Mouse (Mus musculus) C2C12 (cell line): ENCODE results near the gene Zfp592. TPM values are rescaled to one million over a fixed set of nuclear protein-coding genes. Genes with fewer than 3 reads are reported as not detected.
"Not testable (repeated sequence)": the region's sequence is repeated elsewhere in the genome, so short reads cannot be mapped to it uniquely, and the experiment has no call there.

Experiments used
- H3K27me3 ChIP-seq: one replicate; pipeline ENCODE4 v1.6.1; 2011; ENCODE audit not compliant: control insufficient read depth, insufficient read depth, insufficient read length
- H3K36me3 ChIP-seq: one replicate; pipeline ENCODE4 v1.6.1; 2011; ENCODE audit not compliant: control insufficient read depth, insufficient read depth
- H3K4me3 ChIP-seq: one replicate; pipeline ENCODE4 v1.5.1; 2011; ENCODE audit warnings: mild to moderate bottlenecking, control low read depth; ENCODE audit not compliant: poor library complexity, insufficient read depth, severe bottlenecking
- H3K79me2 ChIP-seq: one replicate; pipeline ENCODE4 v1.6.1; 2011; ENCODE audit not compliant: control insufficient read depth, insufficient read depth
- H3K79me3 ChIP-seq: one replicate; pipeline ENCODE4 v1.6.1; 2011; ENCODE audit warnings: low read depth, control low read depth
- H3ac ChIP-seq: one replicate; pipeline ENCODE3; 2011; ENCODE audit warnings: low read depth; ENCODE audit not compliant: control insufficient read depth, insufficient read length
- CEBPB ChIP-seq: IDR thresholded peaks from one replicate; pipeline ENCODE4 v1.6.1; 2011; ENCODE audit warnings: low read depth, mild to moderate bottlenecking, control low read depth, moderate library complexity
- CTCF ChIP-seq: IDR thresholded peaks from one replicate; pipeline ENCODE4 v1.5.1; 2011; ENCODE audit not compliant: control insufficient read depth, insufficient read depth, insufficient read length
- FOSL1 ChIP-seq: IDR thresholded peaks from one replicate; pipeline ENCODE4 v1.8.0; 2011; ENCODE audit warnings: mild to moderate bottlenecking, low read length; ENCODE audit not compliant: poor library complexity, insufficient read depth, severe bottlenecking
- MAX ChIP-seq: IDR thresholded peaks from one replicate; pipeline ENCODE4 v1.6.1; 2011; ENCODE audit warnings: mild to moderate bottlenecking, control low read depth
- MYOD1 ChIP-seq: IDR thresholded peaks from one replicate; pipeline ENCODE4 v1.6.1; 2011; ENCODE audit warnings: low read depth; ENCODE audit not compliant: control insufficient read depth, insufficient read length
- MYOG ChIP-seq: IDR thresholded peaks from one replicate; pipeline ENCODE4 v1.6.1; 2011; ENCODE audit not compliant: control insufficient read depth, insufficient read length; ENCODE audit errors: extremely low read depth
- USF1 ChIP-seq: IDR thresholded peaks from one replicate; pipeline ENCODE4 v1.6.1; 2011; ENCODE audit warnings: low read depth, mild to moderate bottlenecking, control low read depth, moderate library complexity
- polyA plus RNA-seq: library from polyadenylated mRNA; unstranded; fragments of >200 nt; fragmentation: generic; extraction: Trizol; gene quantifications from one replicate; pipeline ENCODE4 v1.2.1, GENCODE M21; 2012; ENCODE audit warnings: missing spikeins

The Zfp592 gene
- polyA plus RNA-seq, 1 experiment: 10.0 TPM

- TF ChIP-seq CTCF (no peak), CEBPB (no peak), MYOG (no peak), MAX (no peak), MYOD1 (no peak), FOSL1 (no peak), USF1 (no peak)
- Histone ChIP-seq H3K36me3 (no peaks in the 10 kb centered on the region), H3ac (no peak overlapping the region), H3K27me3 (peaks cover 5% of the 10 kb centered on the region), H3K4me3 (no peak overlapping the region), H3K79me2 (no peaks in the 10 kb centered on the region), H3K79me3 (no peaks in the 10 kb centered on the region)
These were observed 36.6 kb upstream of the Zfp592 start for GRCm38 (mm10) chr7:80956891-80957290.

GRCm38 (mm10) chr7:80959003-80959402 is 34.5 kb upstream of the Zfp592 start:
- TF ChIP-seq CEBPB (no peak), FOSL1 (no peak), MYOD1 (no peak), CTCF (no peak), MYOG (no peak), MAX (no peak), USF1 (no peak)
- Histone ChIP-seq H3K79me2 (no peaks in the 10 kb centered on the region), H3K4me3 (no peak overlapping the region), H3K79me3 (no peaks in the 10 kb centered on the region), H3K36me3 (no peaks in the 10 kb centered on the region), H3ac (no peak overlapping the region), H3K27me3 (peaks cover 5% of the 10 kb centered on the region)

- H3K79me3 ChIP-seq: no peaks in the 10 kb centered on the region
- H3K36me3 ChIP-seq: no peaks in the 10 kb centered on the region
- H3K27me3 ChIP-seq: no peaks in the 10 kb centered on the region
- TF ChIP-seq FOSL1: no peak
- no peak for TF ChIP-seq CTCF
- no peak for TF ChIP-seq CEBPB
- TF ChIP-seq MAX: no peak
- no peak for TF ChIP-seq MYOG
- TF ChIP-seq USF1: no peak
- TF ChIP-seq MYOD1: no peak
- no peaks in the 10 kb centered on the region for H3K79me2 ChIP-seq
- H3ac ChIP-seq: no peak overlapping the region
- H3K4me3 ChIP-seq: no peak overlapping the region
These were observed 30.7 kb upstream of the Zfp592 start for GRCm38 (mm10) chr7:80962799-80963198.

GRCm38 (mm10) chr7:80970913-80971312 is 22.6 kb upstream of the Zfp592 start:
- Histone ChIP-seq H3K27me3 (no peaks in the 10 kb centered on the region), H3ac (no peak overlapping the region), H3K36me3 (no peaks in the 10 kb centered on the region), H3K4me3 (no peak overlapping the region), H3K79me3 (no peaks in the 10 kb centered on the region), H3K79me2 (no peaks in the 10 kb centered on the region)
- TF ChIP-seq MYOD1 (no peak), CTCF (no peak), MYOG (no peak), FOSL1 (no peak), USF1 (no peak), CEBPB (no peak), MAX (no peak)

- Histone ChIP-seq H3K79me3 (no peaks in the 10 kb centered on the region), H3ac (no peak overlapping the region), H3K79me2 (no peaks in the 10 kb centered on the region), H3K4me3 (no peak overlapping the region), H3K36me3 (no peaks in the 10 kb centered on the region), H3K27me3 (no peaks in the 10 kb centered on the region)
- TF ChIP-seq MYOD1 (no peak), USF1 (no peak)
These were observed 22.1 kb upstream of the Zfp592 start for GRCm38 (mm10) chr7:80971419-80971818.

- H3K4me3 ChIP-seq: no peak overlapping the region
- H3K79me3 ChIP-seq: no peaks in the 10 kb centered on the region
- TF ChIP-seq MYOD1 (no peak), CEBPB (no peak), USF1 (no peak), MYOG (no peak), MAX (no peak), CTCF (no peak), FOSL1 (no peak)
- no peaks in the 10 kb centered on the region for H3K27me3 ChIP-seq
- H3K79me2 ChIP-seq: no peaks in the 10 kb centered on the region
- H3K36me3 ChIP-seq: no peaks in the 10 kb centered on the region
- H3ac ChIP-seq: no peak overlapping the region
These were observed 21.4 kb upstream of the Zfp592 start for GRCm38 (mm10) chr7:80972082-80972481.

GRCm38 (mm10) chr7:80972920-80973637 is 20.4 kb upstream of the Zfp592 start:
- not testable (repeated sequence) for H3K36me3 ChIP-seq, H3K4me3 ChIP-seq, H3K79me2 ChIP-seq, H3K79me3 ChIP-seq, H3K27me3 ChIP-seq, H3ac ChIP-seq

- not testable (repeated sequence) for H3ac ChIP-seq, H3K79me3 ChIP-seq, H3K27me3 ChIP-seq, H3K79me2 ChIP-seq, H3K36me3 ChIP-seq, H3K4me3 ChIP-seq
These were observed 19.9 kb upstream of the Zfp592 start for GRCm38 (mm10) chr7:80973638-80974015.
